Mouse (Mus musculus) lung, embryonic 14.5 days (tissue): ENCODE results near the gene Aqp5. TPM values are rescaled to one million over a fixed set of nuclear protein-coding genes. Genes with fewer than 3 reads are reported as not detected.

Experiments used
- ATAC-seq: fragments of 200-750 bp; cut with Nextera tagmentation; 2 replicates; pipeline ENCODE4 v1.8.0; 2017; ENCODE audit warnings: mild to moderate bottlenecking, moderate TSS enrichment, moderate library complexity; ENCODE audit not compliant: insufficient read depth
- DNase-seq: peaks from one replicate; pipeline ENCODE4 v3.0.0-alpha.2; 2015
- H3K27ac ChIP-seq: fragments of 300-500 bp; sonication (generic); 2 replicates; pipeline ENCODE4 v1.5.1; 2014; ENCODE audit warnings: low read depth, mild to moderate bottlenecking, moderate library complexity
- H3K27me3 ChIP-seq: fragments of 300-500 bp; sonication (generic); 2 replicates; pipeline ENCODE4 v1.6.1; 2014; ENCODE audit warnings: low read length, control low read depth; ENCODE audit not compliant: insufficient read depth
- H3K36me3 ChIP-seq: fragments of 300-500 bp; sonication (generic); 2 replicates; pipeline ENCODE4 v1.6.1; 2014; ENCODE audit warnings: control low read depth; ENCODE audit not compliant: insufficient read depth
- H3K4me1 ChIP-seq: fragments of 300-500 bp; sonication (generic); 2 replicates; pipeline ENCODE4 v1.6.1; 2014; ENCODE audit warnings: antibody characterized with exemption, control low read depth; ENCODE audit not compliant: insufficient read depth
- H3K4me2 ChIP-seq: fragments of 300-500 bp; sonication (generic); 2 replicates; pipeline ENCODE4 v1.6.1; 2014; ENCODE audit warnings: mild to moderate bottlenecking
- H3K4me3 ChIP-seq: fragments of 300-500 bp; sonication (generic); 2 replicates; pipeline ENCODE4 v1.5.1; 2014; ENCODE audit warnings: low read depth, low read length
- H3K9ac ChIP-seq: fragments of 300-500 bp; sonication (generic); 2 replicates; pipeline ENCODE4 v1.6.1; 2014
- H3K9me3 ChIP-seq: fragments of 300-500 bp; sonication (generic); 2 replicates; pipeline ENCODE4 v1.6.1; 2016; ENCODE audit warnings: low read depth, low read length, control low read depth
- CTCF ChIP-seq: IDR thresholded peaks from 2 replicates; pipeline ENCODE4 v1.5.1; 2016; ENCODE audit warnings: antibody characterized with exemption, low read depth
- WGBS: fragments of 180-500 bp; shearing (Covaris S2); extraction: QIAGEN DNeasy Blood & Tissue Kit; methylation state at CpG from one replicate; pipeline ENCODE4 v1.1.7; 2014; 5-methylcytosine and 5-hydroxymethylcytosine counted together
- polyA plus RNA-seq: library from polyadenylated mRNA; unstranded; fragments of >200 nt; fragmentation: Nextera tagmentation; extraction: Ambion mirVana; gene quantifications from 2 replicates; pipeline ENCODE4 v1.2.1, GENCODE M21; 2014

Gene Aqp5
- polyA plus RNA-seq, 1 experiment from 2014 or later = 0.93 TPM

GRCm38 (mm10) chr15:99585741-99586140 is 4.8 kb upstream of the Aqp5 start:
- Histone ChIP-seq H3K36me3 (no peaks in the 10 kb centered on the region), H3K4me3 (no peak overlapping the region), H3K9me3 (no peaks in the 10 kb centered on the region), H3K27me3 (peaks cover 93% of the 10 kb centered on the region), H3K27ac (no peak overlapping the region), H3K4me2 (no peak overlapping the region), H3K9ac (no peak overlapping the region), H3K4me1 (peaks cover 3% of the 10 kb centered on the region; the same call in 1 of the 2 replicates)
- ATAC-seq (no peak), DNase-seq (no peak)
- WGBS = 45% methylated on average over 6 of the region's 6 CpGs
- no peak for TF ChIP-seq CTCF

DNA sequence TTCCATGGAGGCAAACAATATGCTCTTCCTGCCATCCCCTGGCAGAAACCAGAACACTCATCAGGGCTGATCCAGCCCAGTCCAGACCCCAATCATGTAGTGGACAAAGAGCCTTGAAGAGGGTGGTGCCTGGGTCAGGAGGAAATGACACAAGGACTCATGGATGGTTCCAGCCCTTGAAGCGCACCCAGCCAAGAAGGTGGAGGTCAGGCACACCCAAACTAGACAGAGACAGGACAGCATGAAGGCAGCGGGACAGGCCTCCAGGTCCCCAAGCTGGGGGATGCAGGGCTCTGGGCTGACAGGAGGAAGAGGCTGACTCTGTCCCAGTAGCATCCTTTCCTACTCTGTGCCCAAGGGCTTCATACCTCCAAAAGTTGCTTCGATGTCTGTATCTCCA is 4.1 kb upstream of the Aqp5 start:
- H3K27me3 ChIP-seq = peaks cover 92% of the 10 kb centered on the region
- 89% methylated on average over 3 of the region's 3 CpGs for WGBS
- H3K36me3 ChIP-seq = no peaks in the 10 kb centered on the region
- TF ChIP-seq CTCF = no peak
- no peak overlapping the region for H3K9ac ChIP-seq
- no peak overlapping the region for H3K4me3 ChIP-seq
- H3K4me2 ChIP-seq = no peak overlapping the region
- H3K4me1 ChIP-seq = peaks cover 3% of the 10 kb centered on the region; the same call in 1 of the 2 replicates
- no peak for ATAC-seq
- no peak for DNase-seq
- H3K27ac ChIP-seq = no peak overlapping the region
- no peaks in the 10 kb centered on the region for H3K9me3 ChIP-seq

GRCm38 (mm10) chr15:99589237-99589636 is 1.3 kb upstream of the Aqp5 start:
- Histone ChIP-seq H3K4me2 (no peak overlapping the region), H3K36me3 (no peaks in the 10 kb centered on the region), H3K27me3 (peaks cover 94% of the 10 kb centered on the region), H3K9ac (no peak overlapping the region), H3K27ac (no peak overlapping the region), H3K4me1 (no peaks in the 10 kb centered on the region; the same call in 1 of the 2 replicates), H3K9me3 (no peaks in the 10 kb centered on the region), H3K4me3 (no peak overlapping the region)
- no peak for ATAC-seq
- WGBS = 4% methylated on average over 9 of the region's 9 CpGs
- no peak for DNase-seq
- no peak for TF ChIP-seq CTCF

DNA sequence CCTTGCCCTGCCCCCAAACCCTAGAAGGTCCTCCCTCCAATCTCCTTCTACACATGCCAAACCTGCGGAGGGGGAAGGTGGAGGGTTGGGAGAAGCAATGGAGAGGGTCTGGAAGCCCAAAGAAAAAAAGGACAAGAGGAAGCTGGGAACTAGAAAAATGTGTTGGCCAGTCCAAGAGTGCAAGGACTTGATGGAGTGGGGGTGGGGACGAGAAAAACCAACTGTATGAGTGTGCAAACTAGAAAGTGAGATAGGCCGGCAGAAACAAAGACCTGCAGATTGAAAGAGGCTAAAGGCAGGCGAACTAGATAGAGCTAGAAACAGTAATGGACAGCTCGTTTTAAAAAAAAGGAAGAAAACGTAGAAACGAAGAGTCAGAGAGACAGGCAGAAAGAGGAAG is 878 bp upstream of the Aqp5 start:
- no peak for DNase-seq
- H3K9me3 ChIP-seq = no peaks in the 10 kb centered on the region
- H3K27me3 ChIP-seq = peaks cover 93% of the 10 kb centered on the region
- TF ChIP-seq CTCF = no peak
- H3K27ac ChIP-seq = no peak overlapping the region
- no peaks in the 10 kb centered on the region; the same call in 1 of the 2 replicates for H3K4me1 ChIP-seq
- no peak overlapping the region for H3K4me2 ChIP-seq
- H3K4me3 ChIP-seq = no peak overlapping the region
- WGBS = 11% methylated on average over 7 of the region's 7 CpGs
- no peak for ATAC-seq
- no peaks in the 10 kb centered on the region for H3K36me3 ChIP-seq
- H3K9ac ChIP-seq = no peak overlapping the region

DNA sequence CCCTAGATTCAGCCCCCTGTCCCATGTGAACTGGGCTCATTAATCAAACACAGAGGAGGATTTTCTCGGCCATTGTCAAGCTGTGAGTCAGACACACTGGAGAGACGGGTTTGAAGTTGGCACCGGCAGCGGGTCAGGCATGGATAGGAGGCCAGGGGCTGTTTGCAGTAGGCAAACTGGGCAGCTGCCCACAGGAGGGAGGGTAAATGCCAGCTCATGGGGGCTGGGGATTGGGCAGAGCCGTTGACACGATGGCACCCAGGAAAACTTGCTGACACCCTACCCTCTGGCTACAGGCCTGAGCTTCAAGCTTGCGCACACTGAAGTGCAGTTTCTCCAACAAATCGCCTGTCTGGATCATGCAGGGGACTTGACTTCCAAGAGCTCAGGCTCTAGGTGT is 1.6 kb downstream of the Aqp5 start:
- H3K27me3 ChIP-seq = peaks cover 73% of the 10 kb centered on the region
- H3K36me3 ChIP-seq = no peaks in the 10 kb centered on the region
- no peak overlapping the region for H3K4me2 ChIP-seq
- TF ChIP-seq CTCF = no peak
- WGBS = 64% methylated on average over 8 of the region's 8 CpGs
- H3K9ac ChIP-seq = no peak overlapping the region
- no peaks in the 10 kb centered on the region; the same call in 1 of the 2 replicates for H3K4me1 ChIP-seq
- H3K27ac ChIP-seq = no peak overlapping the region
- DNase-seq = no peak
- no peak for ATAC-seq
- no peaks in the 10 kb centered on the region for H3K9me3 ChIP-seq
- H3K4me3 ChIP-seq = no peak overlapping the region

DNA sequence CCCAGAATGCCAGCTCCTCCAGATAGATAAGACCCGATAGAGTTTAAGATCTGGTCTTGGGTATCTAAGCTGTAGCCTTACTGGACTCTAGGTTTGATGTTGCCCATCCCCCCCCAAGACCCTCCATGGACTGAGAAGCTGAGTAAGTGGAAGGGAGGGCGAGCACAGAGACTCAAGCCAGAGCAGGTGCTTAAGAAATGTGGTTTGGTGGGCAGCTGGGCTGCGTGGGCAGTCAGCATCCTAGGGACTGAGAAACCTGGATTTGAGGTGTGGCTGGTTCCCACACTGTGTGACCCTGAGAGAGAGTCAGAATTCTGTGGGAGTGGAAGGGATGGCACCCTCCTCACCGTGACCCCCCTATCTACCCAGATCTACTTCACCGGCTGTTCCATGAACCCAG is 2.3 kb downstream of the Aqp5 start:
- H3K4me2 ChIP-seq = no peak overlapping the region
- H3K36me3 ChIP-seq = no peaks in the 10 kb centered on the region
- H3K27me3 ChIP-seq = peaks cover 70% of the 10 kb centered on the region
- TF ChIP-seq CTCF = no peak
- H3K4me1 ChIP-seq = no peaks in the 10 kb centered on the region; the same call in 1 of the 2 replicates
- H3K4me3 ChIP-seq = no peak overlapping the region
- 72% methylated on average over 5 of the region's 5 CpGs for WGBS
- ATAC-seq (no peak), DNase-seq (no peak)
- H3K9ac ChIP-seq = no peak overlapping the region
- H3K9me3 ChIP-seq = no peaks in the 10 kb centered on the region
- H3K27ac ChIP-seq = no peak overlapping the region

DNA sequence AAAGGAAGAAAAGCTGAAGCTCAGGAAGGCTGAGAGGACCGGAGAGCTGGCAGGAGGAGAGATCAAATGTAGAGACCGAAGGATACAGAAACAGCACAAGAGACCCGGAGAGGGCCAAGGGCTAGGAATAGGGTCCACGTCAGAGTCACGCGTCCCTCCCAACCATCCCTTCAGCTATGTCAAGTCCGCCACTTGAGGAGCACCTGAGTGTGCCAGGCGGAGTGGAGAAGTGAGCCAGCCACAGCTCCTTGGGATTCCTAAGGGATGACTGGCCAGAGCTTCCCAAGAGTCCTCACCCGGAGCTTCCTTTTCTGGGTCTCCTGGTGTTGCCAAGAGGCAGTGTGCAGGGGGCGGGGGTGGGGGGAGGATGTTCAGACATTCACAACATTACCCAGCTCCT is 4.4 kb downstream of the Aqp5 start:
- H3K9ac ChIP-seq = no peak overlapping the region
- no peak for ATAC-seq
- no peaks in the 10 kb centered on the region for H3K36me3 ChIP-seq
- peaks cover 49% of the 10 kb centered on the region for H3K27me3 ChIP-seq
- peak; percentile 29 for DNase-seq
- no peak overlapping the region for H3K4me2 ChIP-seq
- H3K4me3 ChIP-seq = no peak overlapping the region
- TF ChIP-seq CTCF = no peak
- no peaks in the 10 kb centered on the region for H3K4me1 ChIP-seq
- no peaks in the 10 kb centered on the region for H3K9me3 ChIP-seq
- 66% methylated on average over 10 of the region's 10 CpGs for WGBS
- no peak overlapping the region for H3K27ac ChIP-seq
